Mouse (Mus musculus) retina, postnatal 1 day (tissue): ENCODE data around the gene Igf1r.

Experiments
- DNase-seq: peaks from one replicate; pipeline ENCODE4 v3.0.0-alpha.2; 2012

Gene Igf1r

GRCm38 (mm10) chr7:68059690-68060089 is 107.1 kb downstream of the Igf1r start:
- no peak for DNase-seq

GRCm38 (mm10) chr7:68061434-68061833 is 108.8 kb downstream of the Igf1r start:
- DNase-seq = no peak

- DNase-seq = no peak
Observed at GRCm38 (mm10) chr7:68062170-68062848, 109.7 kb downstream of the Igf1r start.

GRCm38 (mm10) chr7:68062849-68063208 is 110.2 kb downstream of the Igf1r start:
- peak; percentile 41 for DNase-seq

- DNase-seq = no peak
Observed at GRCm38 (mm10) chr7:68063711-68064110, 111.1 kb downstream of the Igf1r start.

- DNase-seq = no peak
Observed at GRCm38 (mm10) chr7:68064120-68064519, 111.5 kb downstream of the Igf1r start.

- peak; percentile 70 for DNase-seq
Observed at GRCm38 (mm10) chr7:68064647-68065362, 112.2 kb downstream of the Igf1r start.

- DNase-seq = no peak
Observed at GRCm38 (mm10) chr7:68065904-68066303, 113.3 kb downstream of the Igf1r start.

GRCm38 (mm10) chr7:68067321-68067720 is 114.7 kb downstream of the Igf1r start:
- no peak for DNase-seq

GRCm38 (mm10) chr7:68069324-68069723 is 116.7 kb downstream of the Igf1r start:
- DNase-seq = no peak

- DNase-seq = no peak
Observed at GRCm38 (mm10) chr7:68070030-68070429, 117.4 kb downstream of the Igf1r start.

GRCm38 (mm10) chr7:68070626-68071025 is 118.0 kb downstream of the Igf1r start:
- peak; percentile 78 for DNase-seq

GRCm38 (mm10) chr7:68071050-68071449 is 118.4 kb downstream of the Igf1r start:
- DNase-seq = no peak

GRCm38 (mm10) chr7:68071749-68072148 is 119.1 kb downstream of the Igf1r start:
- DNase-seq = no peak

- DNase-seq = no peak
Observed at GRCm38 (mm10) chr7:68072524-68073459, 120.2 kb downstream of the Igf1r start.

- DNase-seq = no peak
Observed at GRCm38 (mm10) chr7:68073460-68073806, 120.8 kb downstream of the Igf1r start.

GRCm38 (mm10) chr7:68074748-68075147 is 122.1 kb downstream of the Igf1r start:
- DNase-seq = no peak

GRCm38 (mm10) chr7:68075401-68075800 is 122.8 kb downstream of the Igf1r start:
- no peak for DNase-seq

GRCm38 (mm10) chr7:68080122-68080845 is 127.7 kb downstream of the Igf1r start:
- DNase-seq = peak; percentile 53

- DNase-seq = peak; percentile 93
Observed at GRCm38 (mm10) chr7:68085338-68085737, 132.7 kb downstream of the Igf1r start.

GRCm38 (mm10) chr7:68085870-68086341 is 133.3 kb downstream of the Igf1r start:
- peak; percentile 59 for DNase-seq

GRCm38 (mm10) chr7:68087496-68087895 is 134.9 kb downstream of the Igf1r start:
- no peak for DNase-seq

GRCm38 (mm10) chr7:68088825-68089224 is 136.2 kb downstream of the Igf1r start:
- no peak for DNase-seq
